Mouse (Mus musculus) right cerebral cortex, postnatal 4 days (tissue): ENCODE measurements around the gene Elmo1.
A peak's percentile ranks its signal among the peaks of the same experiment; 100 is the strongest.

Source experiments
- DNase-seq: peaks from one replicate; pipeline ENCODE4 v3.0.0-alpha.2; 2022

Elmo1 gene

GRCm38 (mm10) chr13:20097006-20097617 lies 6.7 kb downstream of the Elmo1 start:
- no peak for DNase-seq

- no peak for DNase-seq
Observed at GRCm38 (mm10) chr13:20097934-20098593, 7.7 kb downstream of the Elmo1 start.

GRCm38 (mm10) chr13:20098594-20098965 lies 8.2 kb downstream of the Elmo1 start:
- no peak for DNase-seq

- DNase-seq: peak; percentile 15
Observed at GRCm38 (mm10) chr13:20099546-20099945, 9.2 kb downstream of the Elmo1 start.

- DNase-seq: no peak
Observed at GRCm38 (mm10) chr13:20100357-20100756, 10.0 kb downstream of the Elmo1 start.

- DNase-seq: no peak
Observed at GRCm38 (mm10) chr13:20101691-20102090, 11.3 kb downstream of the Elmo1 start.

GRCm38 (mm10) chr13:20104791-20105190 lies 14.4 kb downstream of the Elmo1 start:
- no peak for DNase-seq

GRCm38 (mm10) chr13:20105996-20106395 lies 15.6 kb downstream of the Elmo1 start:
- no peak for DNase-seq

- DNase-seq: no peak
Observed at GRCm38 (mm10) chr13:20107953-20108498, 17.6 kb downstream of the Elmo1 start.

- DNase-seq: no peak
Observed at GRCm38 (mm10) chr13:20108956-20109355, 18.6 kb downstream of the Elmo1 start.

- no peak for DNase-seq
Observed at GRCm38 (mm10) chr13:20109446-20109845, 19.1 kb downstream of the Elmo1 start.

- DNase-seq: no peak
Observed at GRCm38 (mm10) chr13:20109987-20110680, 19.7 kb downstream of the Elmo1 start.

GRCm38 (mm10) chr13:20111256-20111800 lies 20.9 kb downstream of the Elmo1 start:
- DNase-seq: no peak

GRCm38 (mm10) chr13:20115131-20115907 lies 24.9 kb downstream of the Elmo1 start:
- no peak for DNase-seq

- DNase-seq: no peak
Observed at GRCm38 (mm10) chr13:20116019-20116418, 25.6 kb downstream of the Elmo1 start.

- DNase-seq: no peak
Observed at GRCm38 (mm10) chr13:20116868-20117510, 26.6 kb downstream of the Elmo1 start.

GRCm38 (mm10) chr13:20117691-20118090 lies 27.3 kb downstream of the Elmo1 start:
- no peak for DNase-seq

- no peak for DNase-seq
Observed at GRCm38 (mm10) chr13:20118909-20119308, 28.5 kb downstream of the Elmo1 start.

- DNase-seq: no peak
Observed at GRCm38 (mm10) chr13:20120723-20121122, 30.3 kb downstream of the Elmo1 start.

- DNase-seq: no peak
Observed at GRCm38 (mm10) chr13:20121385-20122043, 31.1 kb downstream of the Elmo1 start.

GRCm38 (mm10) chr13:20123975-20124374 lies 33.6 kb downstream of the Elmo1 start:
- DNase-seq: no peak

GRCm38 (mm10) chr13:20124965-20125364 lies 34.6 kb downstream of the Elmo1 start:
- no peak for DNase-seq
